Mouse (Mus musculus) testis, postnatal 14 days (tissue): ENCODE measurements at regions not wholly inside any gene's neighbourhood (a gene's known extent, or its start where the extent isn't known, plus 50 kb on each side); places are given as distances from the start of the nearest gene placed in this dataset.
A peak's percentile ranks its signal among the peaks of the same experiment; 100 is the strongest.
"Not testable (repeated sequence)": the region's sequence is repeated elsewhere in the genome, so short reads cannot be mapped to it uniquely, and the experiment has no call there.

Experiments used
- DNase-seq: peaks from one replicate; pipeline ENCODE4 v3.0.0; 2021; ENCODE audit warnings: low spot score

- DNase-seq: no peak
These were observed 83.8 kb downstream of the Fam174a start for GRCm38 (mm10) chr1:95397188-95397587.

GRCm38 (mm10) chr1:95399764-95400163 lies 86.3 kb downstream of the Fam174a start:
- DNase-seq: no peak

GRCm38 (mm10) chr1:95422253-95422652 lies 108.8 kb downstream of the Fam174a start:
- no peak for DNase-seq

GRCm38 (mm10) chr1:95425420-95425819 lies 112.0 kb downstream of the Fam174a start:
- DNase-seq: no peak

- no peak for DNase-seq
These were observed 123.7 kb downstream of the Fam174a start for GRCm38 (mm10) chr1:95437155-95437554.

GRCm38 (mm10) chr1:95445541-95445940 lies 132.1 kb downstream of the Fam174a start:
- DNase-seq: no peak

- no peak for DNase-seq
These were observed 135.6 kb downstream of the Fam174a start for GRCm38 (mm10) chr1:95448962-95449558.

- no peak for DNase-seq
These were observed 137.5 kb downstream of the Fam174a start for GRCm38 (mm10) chr1:95450920-95451332.

GRCm38 (mm10) chr1:95451755-95452154 lies 138.3 kb downstream of the Fam174a start:
- DNase-seq: peak; percentile 77

- DNase-seq: no peak
These were observed 140.8 kb downstream of the Fam174a start for GRCm38 (mm10) chr1:95454246-95454645.

- DNase-seq: no peak
These were observed 145.9 kb downstream of the Fam174a start for GRCm38 (mm10) chr1:95459355-95459754.

GRCm38 (mm10) chr1:95468095-95468494 lies 154.7 kb downstream of the Fam174a start:
- DNase-seq: no peak

- DNase-seq: no peak
These were observed 155.3 kb downstream of the Fam174a start for GRCm38 (mm10) chr1:95468772-95469171.

GRCm38 (mm10) chr1:95470491-95470890 lies 157.1 kb downstream of the Fam174a start:
- no peak for DNase-seq

GRCm38 (mm10) chr1:95493004-95493403 lies 174.4 kb downstream of the St8sia4 start:
- no peak for DNase-seq

- not testable (repeated sequence) for DNase-seq
These were observed 166.7 kb downstream of the St8sia4 start for GRCm38 (mm10) chr1:95500671-95501070.

- no peak for DNase-seq
These were observed 158.7 kb downstream of the St8sia4 start for GRCm38 (mm10) chr1:95508718-95509117.

GRCm38 (mm10) chr1:95528726-95529125 lies 138.6 kb downstream of the St8sia4 start:
- no peak for DNase-seq

- DNase-seq: no peak
These were observed 136.4 kb downstream of the St8sia4 start for GRCm38 (mm10) chr1:95531017-95531416.
